Mouse (Mus musculus) hindbrain, postnatal 0 days (tissue): ENCODE results near the gene Olfr221. TPM values are rescaled to one million over a fixed set of nuclear protein-coding genes. Genes with fewer than 3 reads are reported as not detected.

ENCODE experiments used
- ATAC-seq: fragments of 200-750 bp; cut with Nextera tagmentation; 2 replicates; pipeline ENCODE4 v1.8.0; 2017; ENCODE audit warnings: mild to moderate bottlenecking, moderate TSS enrichment, moderate library complexity
- DNase-seq: peaks from one replicate; pipeline ENCODE4 v3.0.0-alpha.2; 2015; ENCODE audit warnings: low spot score
- H3K27ac ChIP-seq: fragments of 300-500 bp; sonication (generic); 2 replicates; pipeline ENCODE4 v1.5.1; 2014; ENCODE audit warnings: mild to moderate bottlenecking
- H3K27me3 ChIP-seq: fragments of 300-500 bp; sonication (generic); 2 replicates; pipeline ENCODE4 v1.6.1; 2014; ENCODE audit warnings: low read length, mixed read lengths; ENCODE audit not compliant: insufficient read depth
- H3K36me3 ChIP-seq: fragments of 300-500 bp; sonication (generic); 2 replicates; pipeline ENCODE4 v1.6.1; 2014; ENCODE audit warnings: low read length, mixed read lengths; ENCODE audit not compliant: insufficient read depth
- H3K4me1 ChIP-seq: fragments of 300-500 bp; sonication (generic); 2 replicates; pipeline ENCODE4 v1.6.1; 2014; ENCODE audit warnings: antibody characterized with exemption, low read length, mixed read lengths; ENCODE audit not compliant: insufficient read depth
- H3K4me2 ChIP-seq: fragments of 300-500 bp; sonication (generic); 2 replicates; pipeline ENCODE4 v1.6.1; 2014; ENCODE audit warnings: low read depth, mild to moderate bottlenecking, low read length, moderate library complexity, mixed read lengths
- H3K4me3 ChIP-seq: fragments of 300-500 bp; sonication (generic); 2 replicates; pipeline ENCODE4 v1.5.1; 2014; ENCODE audit warnings: low read length
- H3K9ac ChIP-seq: fragments of 300-500 bp; sonication (generic); replicated peaks from 2 replicates; pipeline ENCODE4 v1.6.1; 2014; ENCODE audit warnings: mild to moderate bottlenecking, low read length, moderate library complexity, mixed read lengths
- H3K9me3 ChIP-seq: fragments of 300-500 bp; sonication (generic); 2 replicates; pipeline ENCODE4 v1.6.1; 2016; ENCODE audit warnings: low read length, mixed read lengths
- CTCF ChIP-seq: IDR thresholded peaks from 2 replicates; pipeline ENCODE4 v1.5.1; 2016; ENCODE audit warnings: antibody characterized with exemption, control low read depth, low read depth
- WGBS: fragments of 180-500 bp; shearing (Covaris S2); extraction: QIAGEN DNeasy Blood & Tissue Kit; methylation state at CpG from one replicate; pipeline ENCODE4 v1.1.7; 2014; 5-methylcytosine and 5-hydroxymethylcytosine counted together
- polyA plus RNA-seq: library from polyadenylated mRNA; unstranded; fragments of >200 nt; fragmentation: Nextera tagmentation; extraction: Ambion mirVana; gene quantifications from 2 replicates; pipeline ENCODE4 v1.2.1, GENCODE M21; 2015
- total RNA-seq: library from RNA; depleted of rRNA; stranded (reverse); fragments of >200 nt; gene quantifications from 2 replicates; pipeline ENCODE4 v1.2.3, GENCODE M21; 2014

Gene Olfr221
- total and polyA plus RNA-seq, 2 experiments from 2014 or later = not detected

DNA sequence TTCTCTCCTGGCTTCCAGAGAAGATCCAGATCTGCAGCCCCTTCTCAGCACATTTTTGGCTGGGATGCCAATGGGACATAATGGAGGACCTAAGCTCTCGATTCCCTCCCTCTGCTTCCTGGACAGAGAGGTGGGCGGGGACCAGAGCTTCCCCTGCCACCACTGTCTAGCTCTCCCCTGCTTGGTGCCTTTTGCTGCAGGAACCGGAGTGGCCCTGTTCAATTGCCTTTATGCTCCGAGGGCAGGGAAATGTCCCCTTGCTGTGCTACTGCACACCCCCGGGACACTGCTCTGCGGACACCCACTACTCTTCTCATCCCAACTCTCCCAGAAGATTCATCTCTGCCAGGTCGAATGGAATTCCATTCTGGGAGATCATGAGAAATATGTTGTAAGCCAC lies 37.1 kb downstream of the Olfr221 start:
- no peak overlapping the region for H3K4me2 ChIP-seq
- WGBS = 49% methylated on average over 7 of the region's 7 CpGs
- H3K9me3 ChIP-seq = no peaks in the 10 kb centered on the region
- DNase-seq (no peak), ATAC-seq (no peak)
- H3K4me1 ChIP-seq = peaks cover 22% of the 10 kb centered on the region
- no peak for TF ChIP-seq CTCF
- 0 out of 2 replicates have a peak overlapping the region, but pooled peaks have one; percentile 21 for H3K9ac ChIP-seq
- no peaks in the 10 kb centered on the region for H3K27me3 ChIP-seq
- peak overlapping the region; percentile 81 for H3K27ac ChIP-seq
- H3K4me3 ChIP-seq = no peak overlapping the region
- peaks cover 46% of the 10 kb centered on the region for H3K36me3 ChIP-seq

DNA sequence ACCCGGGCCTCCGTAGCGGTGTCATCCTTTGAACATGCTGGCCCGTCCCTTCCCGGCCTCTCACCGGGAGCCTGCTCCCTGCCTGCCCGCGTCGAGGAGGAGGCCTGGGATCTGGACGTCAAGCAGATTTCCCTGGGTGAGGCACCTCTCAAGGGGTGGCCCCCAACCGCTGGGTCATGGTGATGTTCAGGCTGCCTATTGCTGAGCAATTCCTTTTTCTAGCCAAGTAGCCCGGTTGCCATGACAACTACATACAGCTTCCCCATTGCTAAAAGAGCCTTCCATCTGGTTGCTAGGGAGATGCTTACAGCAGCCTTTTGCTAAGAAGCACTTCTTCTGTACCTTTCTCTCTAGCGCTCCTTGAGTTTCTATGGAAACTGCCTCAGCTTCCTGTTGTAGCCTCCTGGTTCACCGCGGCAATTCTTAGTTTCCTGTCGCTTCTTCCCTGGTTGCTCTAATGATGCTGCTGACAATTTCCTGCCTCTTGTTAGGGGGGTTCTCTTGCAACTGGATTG lies 38.2 kb downstream of the Olfr221 start:
- H3K4me3 ChIP-seq = no peak overlapping the region
- H3K9ac ChIP-seq = 0 out of 2 replicates have a peak overlapping the region, but pooled peaks have one; percentile 4
- 3% methylated on average over 16 of the region's 16 CpGs for WGBS
- peak; percentile 95 for DNase-seq
- no peaks in the 10 kb centered on the region for H3K27me3 ChIP-seq
- peaks cover 51% of the 10 kb centered on the region for H3K36me3 ChIP-seq
- H3K4me2 ChIP-seq = peak overlapping the region; percentile 38
- peak; percentile 88 for ATAC-seq
- no peaks in the 10 kb centered on the region for H3K9me3 ChIP-seq
- H3K27ac ChIP-seq = peak overlapping the region; percentile 81
- H3K4me1 ChIP-seq = peaks cover 11% of the 10 kb centered on the region
- no peak for TF ChIP-seq CTCF

- ATAC-seq = no peak
- TF ChIP-seq CTCF = no peak
- Histone ChIP-seq H3K27me3 (no peaks in the 10 kb centered on the region), H3K4me2 (no peak overlapping the region), H3K9ac (no peak overlapping the region), H3K9me3 (no peaks in the 10 kb centered on the region), H3K4me3 (no peak overlapping the region), H3K4me1 (no peaks in the 10 kb centered on the region), H3K36me3 (peaks cover 49% of the 10 kb centered on the region), H3K27ac (peak overlapping the region; percentile 41; the same call in 1 of the 2 replicates)
- 93% methylated on average over 14 of the region's 14 CpGs for WGBS
- no peak for DNase-seq
Measured at GRCm38 (mm10) chr14:51997483-51997882, 44.8 kb downstream of the Olfr221 start.

DNA sequence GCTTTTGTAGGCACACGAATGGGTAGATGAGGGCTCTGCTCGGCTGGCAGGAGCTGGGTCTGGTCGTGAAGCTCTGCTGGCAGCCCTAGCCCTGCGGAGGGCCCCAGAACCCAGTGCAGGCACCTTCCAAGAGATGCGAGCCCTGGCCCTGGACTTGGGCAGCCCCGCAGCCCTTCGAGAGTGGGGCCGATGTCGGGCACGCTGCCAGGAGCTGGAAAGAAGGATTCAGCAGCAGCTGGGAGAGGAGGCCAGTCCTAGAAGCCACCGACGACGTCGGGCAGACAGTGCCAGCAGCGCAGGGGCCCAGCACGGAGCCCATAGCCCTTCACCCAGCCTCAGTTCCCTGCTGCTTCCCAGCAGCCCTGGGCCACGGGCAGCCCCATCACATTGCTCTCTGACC lies 45.4 kb downstream of the Olfr221 start:
- Histone ChIP-seq H3K36me3 (peaks cover 47% of the 10 kb centered on the region), H3K4me3 (no peak overlapping the region), H3K9me3 (no peaks in the 10 kb centered on the region), H3K4me2 (no peak overlapping the region), H3K27ac (peak overlapping the region; percentile 41; the same call in 1 of the 2 replicates), H3K27me3 (no peaks in the 10 kb centered on the region), H3K4me1 (no peaks in the 10 kb centered on the region), H3K9ac (no peak overlapping the region)
- DNase-seq = peak; percentile 70
- peak; percentile 64 for ATAC-seq
- WGBS = 34% methylated on average over 17 of the region's 17 CpGs
- TF ChIP-seq CTCF = no peak

- DNase-seq (peak; percentile 39), ATAC-seq (0 out of 2 replicates have a peak, but pooled peaks have one; percentile 3)
- Histone ChIP-seq H3K4me1 (no peaks in the 10 kb centered on the region), H3K9ac (no peak overlapping the region), H3K36me3 (peaks cover 52% of the 10 kb centered on the region), H3K27ac (peak overlapping the region; percentile 41; the same call in 1 of the 2 replicates), H3K27me3 (no peaks in the 10 kb centered on the region), H3K4me2 (no peak overlapping the region), H3K9me3 (no peaks in the 10 kb centered on the region), H3K4me3 (no peak overlapping the region)
- peak; percentile 47 for TF ChIP-seq CTCF
- WGBS = 84% methylated on average over 13 of the region's 13 CpGs
Measured at GRCm38 (mm10) chr14:51996231-51996841, 45.9 kb downstream of the Olfr221 start.

DNA sequence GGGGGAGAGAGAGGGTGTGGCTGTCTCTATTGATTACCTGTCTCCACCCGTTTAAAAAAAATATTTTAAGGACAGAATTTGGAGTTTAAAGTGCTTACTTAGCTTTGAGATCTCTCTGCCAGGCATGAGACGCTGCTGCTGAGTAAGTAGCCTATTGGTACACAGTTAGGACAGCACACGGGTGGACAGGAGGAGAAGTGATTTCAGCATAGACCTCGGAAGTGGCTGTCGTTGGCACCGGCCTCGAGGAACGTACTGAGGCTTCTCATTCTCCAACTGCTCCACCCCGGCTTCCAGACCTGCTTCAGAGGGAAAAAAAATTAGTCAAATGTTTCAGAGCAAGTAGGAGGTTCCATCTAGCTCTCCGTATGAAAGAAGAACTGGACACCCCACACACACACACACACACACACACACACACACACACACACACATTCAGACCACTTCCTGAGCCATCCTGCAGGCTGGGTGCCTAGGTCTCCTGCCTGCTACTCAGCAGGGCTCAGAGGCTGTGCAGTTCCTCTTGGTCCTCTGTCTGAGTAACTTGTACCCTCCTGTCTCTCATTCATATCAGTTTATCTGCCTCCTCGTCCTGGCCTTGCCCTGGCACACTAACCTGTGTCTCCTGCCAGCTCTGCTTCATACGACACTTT lies 46.9 kb downstream of the Olfr221 start:
- 79% methylated on average over 12 of the region's 12 CpGs for WGBS

More for the DNA sequence above, 46.9 kb downstream of the Olfr221 start:
- Histone ChIP-seq H3K4me1 (no peaks in the 10 kb centered on the region), H3K4me3 (no peak overlapping the region), H3K27me3 (no peaks in the 10 kb centered on the region), H3K9ac (no peak overlapping the region), H3K36me3 (peaks cover 55% of the 10 kb centered on the region), H3K4me2 (no peak overlapping the region), H3K9me3 (no peaks in the 10 kb centered on the region), H3K27ac (no peak overlapping the region)
- no peak for DNase-seq
- ATAC-seq = no peak
- TF ChIP-seq CTCF = no peak
